Mouse (Mus musculus): ENCODE results near the gene Rrp1. TPM values are rescaled to one million over a fixed set of nuclear protein-coding genes. Genes with fewer than 3 reads are reported as not detected.

Gene Rrp1
- polyA plus RNA-seq, 1 experiment from 2014 or later = 363 TPM

DNA sequence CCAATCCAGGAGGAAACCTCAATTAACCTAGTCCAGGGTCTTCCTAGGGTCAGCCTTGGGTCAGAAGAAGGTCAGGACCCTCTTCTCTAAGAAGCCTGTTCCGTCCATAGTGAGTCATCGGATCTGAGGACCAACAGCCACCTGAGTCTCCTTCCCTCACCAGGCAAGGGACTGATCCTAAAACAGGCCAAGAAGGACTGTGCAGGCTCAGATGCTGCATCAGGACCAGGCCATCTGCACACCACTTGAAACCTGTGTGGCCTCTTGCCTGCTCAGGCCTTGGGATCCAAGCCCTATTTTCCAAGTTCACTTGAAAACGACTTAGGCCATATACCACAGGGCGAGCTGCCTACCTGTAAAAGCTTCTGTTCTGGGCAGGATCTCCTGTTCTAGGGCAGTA, 59.6 kb downstream of the Rrp1 start:
- H3K4me3 ChIP-seq (replicated peaks) = no peak overlapping the region
- no peak overlapping the region for H3K27ac ChIP-seq
- H3K9ac ChIP-seq (replicated peaks) = no peak overlapping the region; the same call in 1 of the 2 replicates
- no peaks in the 10 kb centered on the region for H3K9me3 ChIP-seq
- peaks cover 33% of the 10 kb centered on the region for H3K4me1 ChIP-seq (replicated peaks)
- 0 out of 2 replicates have a peak, but pooled peaks have one; percentile 12 for ATAC-seq
- 74% methylated on average over 4 of the region's 4 CpGs for WGBS
- H3K4me2 ChIP-seq (replicated peaks) = peak overlapping the region; percentile 86; the same call in 1 of the 2 replicates
- H3K27me3 ChIP-seq = no peaks in the 10 kb centered on the region
- H3K36me3 ChIP-seq = peaks cover 4% of the 10 kb centered on the region; the same call in 1 of the 2 replicates

DNA sequence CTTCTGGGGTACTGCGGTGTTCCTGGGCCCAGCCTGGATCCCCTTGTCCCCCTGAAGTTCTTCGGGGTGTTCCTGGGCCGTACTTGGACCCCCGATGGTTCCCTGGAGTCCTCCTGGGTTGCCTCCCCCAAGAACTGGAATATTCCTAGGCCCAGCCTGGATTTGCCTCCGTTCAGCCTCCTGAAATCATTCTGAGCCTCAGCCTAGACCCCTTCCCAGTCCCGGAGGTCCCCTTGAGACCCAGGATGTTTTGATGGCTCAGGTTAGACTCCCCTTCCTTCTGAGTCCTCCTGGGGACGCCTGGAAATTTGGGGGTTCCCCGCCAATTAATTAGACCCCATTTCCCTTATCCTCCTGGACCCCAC, 60.2 kb downstream of the Rrp1 start:
- WGBS = 19% methylated on average over 8 of the region's 8 CpGs

DNA sequence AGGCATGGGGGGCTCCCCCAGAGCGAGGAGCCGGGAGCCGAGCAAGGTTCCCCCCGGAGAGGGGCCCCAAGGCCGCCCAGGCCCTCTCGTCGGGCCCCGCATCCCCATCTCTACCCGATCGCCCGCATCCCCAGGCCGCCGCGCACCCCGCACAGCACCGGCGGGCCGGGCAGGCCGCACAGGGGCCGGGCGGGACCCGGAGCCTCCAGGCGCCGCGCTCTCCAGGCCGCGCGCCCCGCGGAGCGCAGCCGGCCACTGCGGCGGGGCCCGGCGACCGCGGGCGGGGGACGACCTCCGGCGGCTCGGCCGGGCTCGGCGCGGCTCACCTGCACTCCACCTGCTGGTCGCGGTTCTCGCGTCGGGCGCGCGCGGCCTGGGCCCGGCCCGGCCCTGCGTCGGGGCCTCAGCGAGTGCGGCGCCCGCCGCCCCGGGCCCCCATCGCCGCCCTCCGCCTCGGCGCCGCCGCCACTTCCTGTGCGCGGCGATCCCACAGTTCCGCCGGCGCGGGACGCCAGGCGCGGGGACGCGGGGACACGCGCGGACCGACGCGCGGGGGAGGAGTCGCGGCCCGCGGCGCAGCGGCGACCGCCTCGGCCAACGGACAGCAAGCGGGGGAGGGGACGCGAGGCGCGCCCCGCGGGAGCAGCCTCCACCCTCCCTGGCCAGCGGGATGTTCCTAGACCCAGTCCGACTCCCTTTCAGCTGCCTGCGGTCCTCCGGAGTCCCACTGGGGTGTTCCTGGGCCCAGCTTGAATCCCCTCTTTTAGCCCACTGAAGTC, 60.8 kb downstream of the Rrp1 start, which contains the start of gene Agpat3:
TSS of gene Agpat3 (minus strand) at position 603 of the 779 bp plus-strand sequence.
- 0% methylated on average over 82 of the region's 113 CpGs for WGBS
- no peaks in the 10 kb centered on the region for H3K9me3 ChIP-seq
- no peaks in the 10 kb centered on the region for H3K27me3 ChIP-seq
- H3K9ac ChIP-seq (replicated peaks) = peak within 1 kb of the TSS; percentile 99
- H3K36me3 ChIP-seq = peaks cover 6% of the 10 kb centered on the region; the same call in 1 of the 2 replicates
- H3K4me2 ChIP-seq (replicated peaks) = peak within 1 kb of the TSS; percentile 86
- peak within 1 kb of the TSS; percentile 96 for H3K4me3 ChIP-seq (replicated peaks)
- peak within 1 kb of the TSS; percentile 75 for H3K27ac ChIP-seq
- ATAC-seq = peak; percentile 88
- H3K4me1 ChIP-seq (replicated peaks) = peaks cover 36% of the 10 kb centered on the region

More for the DNA sequence above, 60.2 kb downstream of the Rrp1 start:
- peak; percentile 34 for ATAC-seq
- H3K27me3 ChIP-seq = no peaks in the 10 kb centered on the region
- H3K4me2 ChIP-seq (replicated peaks) = peak overlapping the region; percentile 86
- no peaks in the 10 kb centered on the region for H3K9me3 ChIP-seq
- H3K4me3 ChIP-seq (replicated peaks) = peak overlapping the region; percentile 96
- H3K36me3 ChIP-seq = peaks cover 6% of the 10 kb centered on the region; the same call in 1 of the 2 replicates
- H3K9ac ChIP-seq (replicated peaks) = peak overlapping the region; percentile 99
- H3K4me1 ChIP-seq (replicated peaks) = peaks cover 35% of the 10 kb centered on the region
- peak overlapping the region; percentile 75 for H3K27ac ChIP-seq

DNA sequence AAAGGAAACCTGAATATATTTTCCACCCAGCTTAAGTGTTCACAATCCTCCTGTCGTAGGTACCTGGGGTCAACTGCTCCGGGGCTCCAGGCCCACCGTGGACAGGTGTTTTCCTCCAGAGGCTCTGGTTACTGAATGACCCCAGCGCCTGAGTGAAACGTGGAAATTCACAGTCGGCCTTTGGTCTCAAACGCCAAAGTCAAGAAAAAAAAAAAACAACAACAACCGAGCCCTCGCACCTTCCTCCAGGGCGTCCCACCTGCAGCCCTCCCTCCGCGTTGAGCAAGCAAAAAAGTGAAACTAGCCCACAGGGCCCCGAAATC, 61.3 kb downstream of the Rrp1 start:
- H3K9me3 ChIP-seq = no peaks in the 10 kb centered on the region
- H3K36me3 ChIP-seq = peaks cover 6% of the 10 kb centered on the region; the same call in 1 of the 2 replicates
- H3K27ac ChIP-seq = peak overlapping the region; percentile 75
- no peak for ATAC-seq
- 2% methylated on average over 13 of the region's 13 CpGs for WGBS
- peak overlapping the region; percentile 96 for H3K4me3 ChIP-seq (replicated peaks)
- peaks cover 36% of the 10 kb centered on the region for H3K4me1 ChIP-seq (replicated peaks)
- H3K9ac ChIP-seq (replicated peaks) = peak overlapping the region; percentile 99
- H3K4me2 ChIP-seq (replicated peaks) = peak overlapping the region; percentile 86
- no peaks in the 10 kb centered on the region for H3K27me3 ChIP-seq

DNA sequence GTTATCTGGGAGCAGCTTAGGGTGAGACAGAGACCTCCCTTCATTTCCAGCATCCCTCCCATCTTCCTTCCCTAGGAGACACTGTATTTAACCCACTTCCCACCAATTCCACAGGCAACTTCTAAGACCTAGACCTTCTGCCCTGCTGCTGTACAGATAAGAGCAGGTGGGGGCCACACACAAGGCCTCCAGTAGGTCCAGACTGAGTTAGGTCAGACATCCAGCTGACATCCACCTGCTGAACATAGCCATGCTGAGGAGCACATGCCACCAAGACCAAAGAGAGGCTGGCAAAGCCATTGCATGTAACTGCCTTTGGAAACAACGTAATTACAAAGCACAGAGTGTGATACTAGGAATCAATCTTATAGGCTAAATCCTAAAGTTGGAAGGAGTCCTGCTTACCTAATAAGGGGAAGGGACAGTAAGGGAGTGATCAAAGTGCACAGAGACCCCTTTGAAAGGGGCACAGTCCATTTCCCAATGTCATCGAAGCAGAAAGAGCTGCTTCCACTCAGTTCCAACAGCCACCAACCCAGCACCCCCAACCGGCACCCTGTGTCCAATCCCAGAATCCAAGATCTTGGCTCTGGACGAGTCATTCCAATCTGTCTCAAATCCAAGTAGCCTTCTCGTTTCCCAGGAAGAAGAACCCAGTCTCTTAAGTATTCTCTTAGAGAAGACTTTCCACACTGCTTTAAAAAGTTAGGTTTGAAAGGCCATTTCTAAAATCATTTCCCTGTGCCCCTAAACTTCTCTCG, 61.9 kb downstream of the Rrp1 start:
- Histone ChIP-seq H3K9me3 (no peaks in the 10 kb centered on the region), H3K27me3 (no peaks in the 10 kb centered on the region), H3K4me2 (replicated peaks) (peak overlapping the region; percentile 86), H3K36me3 (peaks cover 6% of the 10 kb centered on the region; the same call in 1 of the 2 replicates), H3K9ac (replicated peaks) (peak overlapping the region; percentile 99), H3K4me3 (replicated peaks) (peak overlapping the region; percentile 96), H3K27ac (no peak overlapping the region), H3K4me1 (replicated peaks) (peaks cover 36% of the 10 kb centered on the region)
- 27% methylated on average over 6 of the region's 6 CpGs for WGBS
- no peak for ATAC-seq

Small RNAs within 50 kb of the gene (microRNA-seq; reads per million reads assigned to microRNA genes)
- gene Mir6410 (not detected), gene Mir6907 (2.5 reads per million, percentile 7 among the genes with 10 or more reads in this experiment), gene Mir6908 (not detected)

Other genes starting within 250 kb of the Rrp1 start
- 20.3 and 22.7 TPM in 2 replicates for gene D10Jhu81e, start 243.3 kb downstream of the Rrp1 start, polyA plus RNA-seq (2015; fragmentation: Nextera tagmentation; extraction: Ambion mirVana)
- gene Pwp2, start 227.9 kb downstream of the Rrp1 start, polyA plus RNA-seq (2015; fragmentation: Nextera tagmentation; extraction: Ambion mirVana) = 16.8 and 18.1 TPM in 2 replicates
- 21.3 and 26.7 TPM in 2 replicates for gene Trappc10, start 168.4 kb downstream of the Rrp1 start, polyA plus RNA-seq (2015; fragmentation: Nextera tagmentation; extraction: Ambion mirVana)
- 39.3 and 50.9 TPM in 2 replicates for gene Agpat3, start 60.6 kb downstream of the Rrp1 start, polyA plus RNA-seq (2015; fragmentation: Nextera tagmentation; extraction: Ambion mirVana)
- gene Cstb, start 12.6 kb upstream of the Rrp1 start, polyA plus RNA-seq (2015; fragmentation: Nextera tagmentation; extraction: Ambion mirVana) = 91.6 and 97.8 TPM in 2 replicates
- gene Pdxk, start 51.9 kb upstream of the Rrp1 start, polyA plus RNA-seq (2015; fragmentation: Nextera tagmentation; extraction: Ambion mirVana) = 16.6 and 17.4 TPM in 2 replicates
- not detected in 2 replicates for gene Olfr1358, start 104.4 kb upstream of the Rrp1 start, polyA plus RNA-seq (2015; fragmentation: Nextera tagmentation; extraction: Ambion mirVana)
- 49.6 and 50.0 TPM in 2 replicates for gene Ilvbl, start 161.3 kb upstream of the Rrp1 start, polyA plus RNA-seq (2015; fragmentation: Nextera tagmentation; extraction: Ambion mirVana)
- 4.1 and 4.9 TPM in 2 replicates for gene Syde1, start 178.9 kb upstream of the Rrp1 start, polyA plus RNA-seq (2015; fragmentation: Nextera tagmentation; extraction: Ambion mirVana)
- gene Olfr1357, start 205.0 kb upstream of the Rrp1 start, polyA plus RNA-seq (2015; fragmentation: Nextera tagmentation; extraction: Ambion mirVana) = not detected in 2 replicates

Measured in midbrain, embryonic 13.5 days (tissue).